Mouse (Mus musculus) heart, adult 18-20 months (tissue): Measurements from ENCODE around the gene Sh2b2. TPM values are rescaled to one million over a fixed set of nuclear protein-coding genes. Genes with fewer than 3 reads are reported as not detected.
A peak's percentile ranks its signal among the peaks of the same experiment; 100 is the strongest.

ENCODE experiments used
- DNase-seq, 2 experiments: peaks; one replicate each; pipeline ENCODE4 v3.0.0; 2021 to 2022; ENCODE audit warnings: mixed read lengths in 1 of 2
- total RNA-seq, 2 experiments: library from RNA; stranded (reverse); gene quantifications; 2 replicates each; pipeline ENCODE4 v1.2.3; 2021

Gene Sh2b2
- total RNA-seq, 2 experiments from 2014 or later: 1.0 to 2.0 TPM

DNA sequence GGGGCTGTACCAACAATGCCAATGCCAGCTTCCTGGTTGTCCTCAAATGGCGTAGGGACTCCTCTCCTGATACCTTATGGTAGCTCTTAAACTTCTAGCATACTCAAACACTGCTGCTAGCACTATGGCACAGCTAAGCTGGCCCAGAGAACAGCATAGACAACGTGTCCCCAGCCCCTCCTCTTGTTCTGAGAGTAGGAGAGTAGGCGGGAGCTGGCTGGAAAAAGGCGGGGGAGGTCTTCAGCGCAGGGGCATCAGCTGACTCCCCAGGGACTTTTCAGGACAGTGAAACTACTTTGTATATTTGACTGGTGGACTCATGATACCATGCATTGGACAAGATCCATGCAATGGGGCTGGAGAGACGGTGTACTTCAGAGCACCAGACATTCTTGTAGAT, 64.3 kb downstream of the Sh2b2 start:
- no peak for DNase-seq

DNA sequence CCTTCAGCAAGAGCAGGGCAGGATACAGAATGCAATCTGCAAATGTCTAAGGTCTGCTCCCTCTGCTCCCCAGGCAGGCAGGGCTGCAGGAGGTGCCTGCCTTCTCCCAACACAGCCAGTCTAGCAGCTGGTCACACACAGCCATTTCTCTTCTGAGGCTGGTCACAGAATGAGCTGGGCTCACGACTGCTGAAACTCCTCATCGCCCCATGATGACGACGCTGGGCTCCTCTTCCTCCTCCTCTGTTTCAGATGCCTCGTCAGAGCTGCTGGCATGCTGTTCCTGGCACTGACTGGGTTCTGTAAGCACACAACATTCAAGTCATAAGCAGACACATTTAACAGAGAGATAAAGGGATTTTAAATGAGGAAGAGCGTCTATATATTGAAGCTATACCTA, 65.2 kb downstream of the Sh2b2 start:
- no peak for DNase-seq

DNA sequence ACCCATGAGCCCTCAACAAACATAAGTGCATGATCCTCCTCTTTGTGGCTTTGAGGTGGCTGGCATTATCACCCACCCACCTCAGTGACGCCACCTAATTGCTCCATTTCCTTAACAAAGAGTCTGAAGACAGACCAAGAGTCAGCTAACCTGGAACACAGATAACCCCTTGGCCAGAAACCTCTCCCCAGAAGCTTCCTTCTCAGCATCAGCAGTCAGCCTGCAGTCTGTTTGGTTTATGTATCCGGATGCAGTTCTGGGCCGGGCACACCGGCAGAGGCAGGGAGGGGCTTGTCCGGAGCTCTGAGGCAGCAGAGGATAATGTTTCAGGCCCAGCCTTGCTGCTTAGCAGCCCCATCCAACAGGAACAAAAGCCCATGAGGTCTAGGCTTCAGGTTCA, 66.8 kb downstream of the Sh2b2 start:
- no peak for DNase-seq

DNA sequence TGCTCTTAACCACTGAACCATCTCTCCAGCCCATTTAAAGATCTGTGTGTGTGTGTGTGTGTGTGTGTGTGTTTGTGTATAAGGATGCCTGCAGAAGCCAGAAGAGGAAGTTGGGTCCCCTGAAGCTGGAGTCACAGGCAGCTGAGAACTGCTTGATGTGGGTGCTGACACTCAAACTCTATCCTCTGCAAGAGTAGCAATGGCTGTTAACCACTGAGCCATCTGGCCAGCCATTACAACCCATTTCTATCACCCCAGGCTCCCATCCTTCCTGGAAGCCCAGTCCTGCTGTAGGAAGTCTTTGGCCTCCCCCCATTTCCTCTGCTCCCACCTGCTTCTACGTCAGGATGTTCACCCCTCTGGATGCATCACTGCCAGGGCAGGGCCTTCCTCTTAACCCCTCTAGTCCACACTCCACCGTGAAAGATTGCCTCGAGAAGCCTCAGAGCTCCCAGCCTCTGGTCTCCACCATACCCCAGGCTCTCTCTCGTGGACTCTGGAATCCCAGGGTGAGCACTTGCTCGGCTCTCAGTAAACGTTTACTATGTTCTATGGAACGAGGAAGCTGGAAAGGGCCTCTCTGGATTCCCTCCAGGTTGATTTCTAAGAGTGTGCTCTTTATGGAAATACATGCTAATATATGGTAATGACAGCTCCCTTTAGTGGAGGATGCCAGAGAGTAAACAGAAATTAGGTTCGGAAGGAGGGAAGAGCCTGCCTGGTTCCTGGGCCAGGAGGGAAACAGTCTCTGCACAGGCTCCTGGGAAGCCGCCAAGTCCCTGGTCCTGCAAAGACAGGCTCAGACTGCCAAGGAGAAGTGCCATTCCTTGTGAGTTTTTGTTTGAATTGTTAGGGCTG, 72.5 kb downstream of the Sh2b2 start:
- peak; percentile 28 to 36 for DNase-seq

DNA sequence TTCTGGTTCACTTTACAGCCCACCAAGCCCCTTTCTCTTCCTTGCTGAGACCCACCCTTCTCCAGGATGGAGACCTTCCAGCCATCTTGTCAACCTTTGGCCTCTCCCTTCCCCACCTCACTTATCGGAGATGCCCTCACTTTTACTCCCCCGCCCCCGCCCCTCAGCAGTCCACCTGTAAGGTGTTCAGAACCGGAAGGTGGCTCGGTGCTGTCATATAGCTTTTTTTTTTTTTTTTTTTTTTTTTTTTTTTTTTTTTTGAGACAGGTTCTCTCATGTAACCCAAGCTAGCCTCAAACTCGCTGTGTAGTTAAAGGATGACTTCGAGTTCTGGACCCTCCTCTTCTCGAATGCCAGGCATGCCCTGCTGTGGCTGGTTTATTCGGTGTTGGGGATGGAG, 73.4 kb downstream of the Sh2b2 start:
- DNase-seq: no peak

DNA sequence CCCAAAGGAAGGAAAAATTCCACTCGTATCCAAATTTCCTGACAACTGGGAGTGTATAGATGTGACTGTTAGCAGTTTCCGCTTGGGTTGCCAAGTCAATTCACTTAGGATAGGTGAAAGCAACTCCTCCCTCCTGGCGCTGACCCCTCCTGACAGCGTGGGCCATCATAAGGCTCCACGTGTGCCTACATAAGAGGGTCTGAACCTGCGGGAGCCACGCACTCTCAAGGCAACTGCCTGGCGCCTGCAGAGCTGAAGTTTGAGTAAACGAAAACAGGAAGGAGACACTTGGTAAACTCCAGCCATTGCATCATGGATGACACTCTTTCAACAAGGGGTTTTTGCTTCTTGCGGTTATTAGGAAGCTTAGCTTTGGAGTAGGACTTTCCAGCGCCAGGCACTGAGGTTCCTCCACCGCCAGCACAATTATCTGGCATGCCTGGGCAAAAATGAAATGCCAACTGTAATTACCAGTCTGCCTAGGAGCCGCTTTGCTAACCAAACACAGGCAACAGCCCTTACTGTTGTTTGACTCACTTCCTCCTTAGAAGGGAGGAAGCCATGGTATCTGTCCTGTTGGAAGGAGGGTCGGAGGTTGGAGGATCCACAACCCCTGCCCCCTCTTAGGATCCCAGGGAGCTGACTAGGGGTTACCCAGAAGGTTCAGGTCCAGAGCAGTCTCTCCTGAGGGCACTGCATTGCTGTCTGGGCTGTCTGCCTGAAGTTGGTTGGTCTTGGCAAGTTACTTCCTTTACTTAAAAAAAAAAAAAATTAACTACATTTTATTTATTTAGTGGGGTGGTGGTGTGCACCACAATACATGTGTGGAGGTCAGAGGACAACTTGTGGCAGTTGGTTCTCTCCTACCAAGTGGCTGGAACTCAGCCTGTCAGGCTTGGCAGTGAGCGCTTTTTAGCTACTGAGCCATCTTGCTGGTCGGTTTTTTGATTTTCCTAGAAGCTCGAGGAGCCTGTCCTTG, 74.7 kb downstream of the Sh2b2 start:
- no peak for DNase-seq

DNA sequence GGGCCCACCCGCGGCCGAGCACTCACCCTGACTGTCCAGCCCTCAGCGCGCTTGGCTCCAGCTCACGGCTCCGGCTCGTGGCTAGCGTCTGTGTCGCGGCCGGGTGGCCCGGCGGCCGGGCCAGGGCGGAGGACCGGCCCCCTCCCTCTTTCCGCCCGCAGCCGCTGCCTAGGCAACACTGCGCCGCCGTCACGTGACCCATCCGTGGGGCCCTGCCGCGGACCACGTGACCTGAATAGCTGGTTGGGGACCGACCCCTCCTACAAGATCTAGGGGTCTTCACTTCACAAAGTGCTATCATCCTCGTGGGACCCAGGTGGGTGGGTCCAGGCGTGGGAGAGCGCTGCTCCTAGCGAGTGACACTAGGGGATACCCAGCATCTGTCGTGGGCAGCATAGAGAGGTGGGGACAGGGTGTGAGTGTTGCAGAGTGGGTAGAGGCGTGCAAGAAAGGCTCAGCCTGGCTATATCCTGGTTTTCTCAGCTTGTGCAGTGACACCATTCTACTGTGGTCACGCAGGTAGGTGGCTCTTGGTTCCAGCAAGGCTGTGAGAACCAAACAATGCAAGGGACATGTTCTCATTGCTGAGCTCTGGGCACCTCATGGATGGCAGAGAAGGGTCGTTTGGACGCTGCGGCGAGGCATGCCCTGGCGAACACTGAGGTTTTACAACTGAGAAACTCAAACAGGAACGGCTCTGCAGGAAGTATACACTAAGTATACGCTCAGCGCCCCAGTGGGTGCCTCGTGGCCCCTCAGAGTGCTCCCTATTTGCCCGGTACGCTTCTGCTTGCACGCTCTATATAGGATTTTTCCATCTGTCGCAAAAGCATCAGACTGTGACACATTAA, 75.6 kb downstream of the Sh2b2 start, which contains the start of gene Orai2:
Gene Orai2 (minus strand): TSS at position 202 of the 851 bp plus-strand sequence.
- peak; percentile 79 to 89 for DNase-seq

DNA sequence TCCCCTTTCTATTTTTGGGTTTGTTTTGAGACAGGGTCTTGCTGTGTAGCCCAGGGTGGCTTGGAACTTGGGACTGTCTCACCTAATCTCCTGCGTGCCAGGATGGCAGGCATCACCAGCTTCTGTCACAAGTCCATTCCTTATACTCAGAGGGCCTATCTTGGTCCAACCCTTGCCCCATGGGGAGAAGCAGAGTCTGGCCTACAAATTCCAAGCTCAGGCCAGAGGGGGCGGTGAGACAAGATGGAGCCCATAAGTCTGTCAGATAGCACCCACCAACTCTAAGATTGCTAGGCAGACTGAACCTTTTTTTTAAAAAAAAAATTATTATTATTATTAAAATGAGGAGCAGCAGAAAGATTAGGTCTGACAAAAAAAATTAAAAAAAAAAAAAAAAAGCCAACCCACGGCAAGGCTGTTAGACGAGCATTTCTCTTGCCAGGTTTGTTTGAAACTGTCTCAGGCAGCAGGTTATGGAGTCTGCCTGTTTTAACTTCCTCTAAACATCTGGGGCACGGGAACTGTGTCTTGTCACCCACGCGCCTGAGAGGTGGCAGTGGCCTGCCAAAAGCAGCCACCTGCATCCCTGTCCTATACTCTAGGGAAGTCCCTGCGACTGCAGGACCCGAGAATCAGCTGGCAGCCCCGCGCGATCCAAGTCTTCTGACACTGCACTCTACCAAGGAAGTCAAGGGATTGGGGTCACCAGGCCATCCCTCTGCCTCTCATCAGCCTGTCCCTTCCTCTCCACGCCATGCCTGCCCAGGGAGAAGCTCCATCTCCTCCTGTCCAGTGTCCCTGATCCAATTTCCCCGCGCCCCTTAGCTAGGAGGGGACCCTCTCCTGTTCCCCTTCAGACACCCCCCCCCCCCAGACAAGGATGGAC, 76.5 kb downstream of the Sh2b2 start:
- DNase-seq: peak; percentile 47 to 54

Other genes starting within 250 kb of the Sh2b2 start
- gene Upk3b, start 208.1 kb downstream of the Sh2b2 start, total RNA-seq: 10 to 100 TPM; 11.1 to 23.7 TPM
- not detected for gene Upk3bl, start 192.1 kb downstream of the Sh2b2 start, total RNA-seq
- 1 to 10 TPM; 4.8 to 5.4 TPM for gene Rasa4, start 162.6 kb downstream of the Sh2b2 start, total RNA-seq
- gene Polr2j, start 129.9 kb downstream of the Sh2b2 start, total RNA-seq: 10 to 100 TPM; 63.7 to 78.8 TPM
- gene Lrwd1, start 110.5 kb downstream of the Sh2b2 start, total RNA-seq: 1 to 10 TPM; 5.5 to 5.7 TPM
- gene Alkbh4, start 110.4 kb downstream of the Sh2b2 start, total RNA-seq: 1 to 10 TPM; 4.7 to 4.9 TPM
- 1 to 10 TPM; 1.2 to 2.4 TPM for gene Orai2, start 75.8 kb downstream of the Sh2b2 start, total RNA-seq
- gene Prkrip1, start 47.6 kb downstream of the Sh2b2 start, total RNA-seq: 10 to 100 TPM; 13.8 to 24.2 TPM